Mouse (Mus musculus) lung, postnatal 4 days (tissue): Measurements from ENCODE around the gene Ms4a2.

Experiments
- DNase-seq, 2 experiments: peaks; one replicate each; pipeline ENCODE4 v3.0.0; 2021

Ms4a2 gene

DNA sequence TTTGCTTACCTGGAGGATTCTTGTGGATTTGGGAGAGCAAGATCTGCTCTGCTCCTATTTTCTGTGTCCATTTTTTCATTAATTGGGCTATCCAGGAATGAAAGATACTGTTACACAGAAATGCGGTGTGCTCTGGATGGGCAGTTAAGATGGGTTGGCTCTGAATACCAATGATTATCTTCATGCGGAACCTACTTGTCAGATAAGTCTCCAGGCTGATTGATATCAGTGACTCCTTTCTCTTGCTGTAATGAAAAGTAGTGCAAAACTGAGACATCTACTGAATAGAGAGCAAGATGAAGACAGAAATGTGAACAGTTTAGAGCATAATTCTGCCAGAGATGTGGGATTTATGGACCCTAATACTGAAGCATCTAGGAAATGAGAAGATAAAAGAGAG, at the start of gene Ms4a2:
Ms4a2 (minus strand) TSS at position 169 of the 400 bp plus-strand sequence.
- DNase-seq = no peak

DNA sequence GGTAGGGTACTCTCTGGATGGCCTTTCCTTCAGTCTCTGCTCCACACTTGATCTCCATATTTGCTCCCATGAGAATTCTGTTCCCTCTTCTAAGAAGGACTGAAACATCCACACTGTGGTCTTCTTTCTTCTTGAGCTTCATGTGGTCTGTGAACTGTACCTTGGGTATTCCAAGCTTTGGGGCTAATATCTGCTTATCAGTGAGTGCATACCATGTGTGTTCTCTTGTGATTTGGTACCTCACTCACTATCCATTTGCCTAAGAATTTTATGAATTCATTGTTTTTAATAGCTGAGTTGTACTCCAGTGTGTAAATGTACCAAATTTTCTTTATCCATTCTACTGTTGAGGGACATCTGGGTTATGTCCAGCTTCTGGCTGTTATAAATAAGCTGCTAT, 38.0 kb upstream of the Ms4a2 start:
- DNase-seq = no peak

DNA sequence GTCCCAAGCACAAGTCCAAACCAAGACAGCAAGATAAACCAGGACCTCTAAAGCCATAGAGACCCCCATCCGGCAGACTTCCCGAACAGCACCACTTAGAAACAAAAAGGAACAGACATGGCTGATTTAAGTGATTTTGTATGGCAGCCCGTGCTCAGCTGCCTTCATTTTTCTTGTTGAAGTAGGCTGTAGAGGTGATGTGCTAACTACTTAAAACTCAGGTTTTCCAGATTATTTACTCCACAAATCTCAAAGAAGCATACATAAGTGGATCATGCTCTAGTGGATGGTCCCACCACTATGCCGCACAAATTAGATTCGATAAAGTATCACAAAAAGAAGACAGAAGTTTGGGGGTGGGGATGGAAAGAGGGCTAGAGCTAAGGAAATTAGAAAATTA, 36.9 kb upstream of the Ms4a2 start, which contains the start of gene Oosp2:
Oosp2 (minus strand) TSS at position 101 of the 400 bp plus-strand sequence.
- no peak for DNase-seq

DNA sequence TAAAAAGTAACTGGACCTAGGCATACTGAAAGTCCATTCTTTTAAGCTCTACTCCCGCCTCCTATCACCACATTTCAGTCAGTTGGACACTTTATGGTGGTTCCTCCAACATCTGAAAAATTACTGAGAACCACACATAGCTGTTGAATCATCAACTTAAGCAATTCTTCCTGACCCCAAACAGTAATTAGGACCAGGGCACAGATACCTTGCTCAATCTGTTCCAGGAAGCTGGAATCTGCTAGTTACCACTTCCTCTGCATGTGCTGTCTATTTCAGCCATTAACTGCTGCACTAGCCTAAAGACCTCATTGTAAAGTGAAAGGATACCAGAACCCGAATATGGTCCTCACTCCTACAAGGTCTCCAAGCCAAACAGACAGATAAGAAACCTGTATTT, 35.6 kb upstream of the Ms4a2 start:
- DNase-seq = no peak

DNA sequence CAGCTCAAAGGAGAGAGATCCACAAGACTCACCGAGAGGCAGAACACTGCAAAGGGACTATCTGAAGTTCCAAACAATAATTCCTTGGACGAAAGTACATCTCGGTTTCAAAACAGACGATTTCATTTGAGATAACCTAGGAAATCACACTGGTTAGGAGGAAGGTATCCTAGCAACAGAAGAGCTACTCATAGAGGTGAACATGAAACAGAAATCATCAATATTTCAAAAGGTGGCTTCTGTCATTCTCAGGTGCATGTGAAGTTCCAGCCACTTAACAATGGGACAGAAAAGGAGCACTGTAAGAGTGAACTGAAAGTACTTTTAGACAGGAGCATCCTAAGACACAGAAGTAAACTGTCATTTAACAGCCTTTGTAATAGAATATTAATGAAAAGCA, 26.0 kb upstream of the Ms4a2 start:
- no peak for DNase-seq

DNA sequence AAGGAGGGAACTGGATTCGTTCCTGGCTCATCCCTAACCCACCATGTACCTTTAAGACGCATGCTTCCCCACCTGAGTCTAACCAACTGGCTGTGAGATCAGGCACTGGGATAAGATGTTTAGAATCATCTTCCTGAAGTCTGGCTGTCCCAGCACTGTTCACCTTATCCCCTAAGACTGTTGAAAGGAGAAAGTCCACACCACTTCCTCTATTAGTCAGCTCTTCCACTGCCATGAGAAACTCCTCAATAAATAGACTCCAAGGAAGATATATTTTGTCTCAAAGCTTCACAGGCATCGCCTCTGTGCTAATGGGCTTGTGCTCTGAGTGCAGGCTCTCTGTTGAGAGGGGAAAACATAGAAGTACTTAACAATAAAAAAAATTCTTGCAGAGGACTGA, 22.6 kb upstream of the Ms4a2 start:
- DNase-seq = no peak

DNA sequence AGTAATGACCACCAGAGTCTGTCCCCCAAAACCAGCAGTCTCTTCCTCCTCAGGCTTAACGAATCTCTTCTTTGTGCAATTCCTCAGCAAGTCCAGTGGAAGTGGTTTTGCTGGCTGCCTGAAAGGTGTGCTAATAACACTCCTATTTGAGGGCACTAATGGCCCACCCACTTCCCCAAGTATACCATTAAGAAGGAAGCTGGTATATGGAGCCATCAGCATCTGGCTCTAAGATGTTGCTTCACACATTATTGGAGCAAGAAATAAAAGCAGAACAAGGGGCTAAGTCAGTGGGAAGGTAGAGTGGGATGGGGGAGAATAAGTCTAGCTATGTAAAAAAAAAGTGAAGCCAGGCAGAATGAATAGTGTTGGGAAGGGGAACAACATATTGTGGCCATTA, 17.2 kb upstream of the Ms4a2 start, which contains the start of gene Ms4a3:
Ms4a3 (minus strand) TSS at position 120 of the 400 bp plus-strand sequence.
- DNase-seq = no peak

DNA sequence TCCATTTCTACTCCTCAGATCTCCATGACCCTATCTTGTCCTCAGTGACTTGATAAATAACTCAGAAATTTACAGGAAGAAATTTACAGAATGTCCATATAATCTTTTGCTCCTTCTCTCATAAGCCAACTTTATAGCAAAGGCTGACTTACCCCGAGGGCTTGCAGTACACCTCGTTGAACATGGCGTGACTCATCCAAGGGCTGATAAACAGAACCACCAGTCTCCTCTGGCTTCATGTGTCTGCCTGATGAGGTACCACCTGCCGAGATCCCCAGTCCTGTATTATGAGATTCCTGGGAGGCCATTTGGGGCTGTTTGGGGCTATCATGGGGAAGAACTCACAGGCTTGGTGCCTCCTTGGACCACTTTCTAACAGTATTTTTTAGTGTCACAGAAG, 15.5 kb upstream of the Ms4a2 start:
- DNase-seq = no peak

DNA sequence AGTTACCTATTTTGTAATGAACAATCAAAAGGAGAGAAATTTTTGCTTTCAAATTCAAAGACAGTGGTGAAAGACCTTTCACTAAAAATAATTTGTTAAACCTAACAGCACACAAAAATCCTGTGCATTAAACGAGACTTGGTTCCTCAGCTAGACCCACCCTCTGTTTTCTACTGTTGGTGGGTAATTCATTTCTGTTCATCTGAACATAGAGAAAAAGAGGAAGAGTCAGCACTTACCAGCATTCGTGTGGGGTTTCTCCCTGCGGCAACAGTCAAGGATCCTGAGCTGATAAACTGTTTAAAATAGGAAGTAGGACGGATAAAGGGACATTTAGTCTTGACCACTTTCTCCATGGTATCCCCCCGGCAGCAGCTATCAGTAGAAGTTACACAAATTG, 12.1 kb upstream of the Ms4a2 start:
- no peak for DNase-seq

DNA sequence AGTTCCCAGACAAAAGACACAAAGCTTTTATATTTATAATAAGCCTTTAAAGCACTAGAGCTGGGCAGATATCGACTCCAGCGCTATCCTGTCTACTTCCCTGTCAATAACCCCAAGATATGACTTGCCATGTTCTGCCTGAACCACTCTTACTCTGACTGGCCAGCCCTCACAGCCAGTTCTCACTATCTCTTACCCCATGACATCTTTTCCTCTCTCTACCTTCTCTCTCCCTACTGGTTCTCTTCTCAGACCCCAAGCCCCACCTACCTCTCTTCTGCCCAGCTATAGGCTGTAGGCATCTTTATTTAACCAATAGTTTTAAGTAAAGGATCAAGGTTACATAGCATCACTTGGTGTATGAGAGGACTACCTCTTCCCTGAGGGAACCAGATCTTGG, 10.8 kb upstream of the Ms4a2 start:
- DNase-seq = no peak

DNA sequence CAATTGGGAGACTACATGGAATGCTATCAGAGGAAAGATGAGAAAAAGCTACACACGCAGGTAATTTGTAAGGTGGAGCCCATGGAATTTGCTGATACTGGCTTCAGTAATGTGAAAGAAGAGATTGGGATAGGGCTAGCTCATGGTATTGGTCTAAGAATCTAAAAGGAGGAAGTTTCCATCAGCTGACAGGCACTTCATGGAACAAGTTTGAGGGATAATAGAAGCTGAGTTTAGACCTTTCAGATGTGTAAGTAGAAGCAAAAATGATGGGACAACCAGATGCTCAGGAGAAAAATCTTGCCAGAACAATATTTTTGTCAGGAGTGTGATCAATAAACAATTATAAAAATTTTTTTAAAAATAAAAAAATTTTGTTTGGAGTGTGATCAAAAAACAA, 10.2 kb upstream of the Ms4a2 start:
- no peak for DNase-seq

DNA sequence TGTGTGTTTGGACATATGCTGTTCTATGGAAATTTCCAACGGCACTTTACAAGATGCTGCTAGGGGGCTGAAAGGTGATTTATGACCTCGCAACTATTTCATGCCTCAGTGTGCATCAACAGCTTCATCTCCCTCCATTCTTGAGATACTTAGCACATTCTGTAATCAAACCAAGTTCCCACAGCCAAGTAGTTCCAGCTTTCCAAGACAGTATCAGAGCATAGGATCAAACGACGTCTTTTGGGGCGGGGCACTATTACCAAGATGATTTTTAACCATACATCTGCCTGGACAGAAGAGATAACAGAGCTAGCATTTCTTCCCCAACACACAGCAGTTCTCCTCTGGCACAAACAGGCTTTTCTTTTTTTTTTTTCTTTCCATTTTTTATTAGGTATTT, 1.7 kb upstream of the Ms4a2 start:
- no peak for DNase-seq

DNA sequence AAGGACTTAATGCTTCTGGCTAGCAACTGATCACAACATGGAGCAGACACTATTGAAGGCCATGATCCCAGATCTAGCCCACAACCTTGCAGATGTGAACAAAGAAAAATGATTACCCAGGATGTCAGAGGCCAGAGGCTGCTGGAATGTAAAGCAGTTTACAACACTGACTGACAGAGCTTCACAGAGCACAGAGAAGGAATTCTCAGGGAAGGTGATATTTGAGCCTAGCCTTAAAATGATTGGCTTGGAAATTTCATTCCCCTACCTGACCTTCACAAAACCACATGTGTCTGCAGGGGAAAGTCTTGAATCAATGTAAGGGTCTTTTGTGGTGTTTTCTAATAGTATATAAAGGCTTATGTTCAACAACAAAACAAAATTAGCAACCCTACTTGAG, 1.3 kb upstream of the Ms4a2 start:
- DNase-seq = no peak

DNA sequence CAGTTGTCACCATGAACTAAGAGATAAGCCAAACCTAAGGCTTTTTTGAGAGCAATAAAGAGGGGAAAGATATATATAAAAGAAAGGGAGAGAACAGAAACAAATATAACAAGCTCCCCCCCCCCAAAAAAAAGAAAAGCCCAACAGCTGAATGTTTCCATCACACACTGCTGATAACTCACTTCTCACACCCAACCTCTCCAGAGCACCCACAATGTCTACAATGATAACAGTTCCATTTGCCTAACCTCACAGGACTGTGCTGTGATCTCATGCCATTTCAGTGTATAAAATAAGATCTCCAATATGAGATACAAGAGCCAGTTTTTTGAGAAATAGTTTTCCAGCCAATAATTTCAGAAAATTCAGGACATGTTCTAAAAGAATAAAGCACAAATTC, 5.5 kb downstream of the Ms4a2 start:
- DNase-seq = no peak

DNA sequence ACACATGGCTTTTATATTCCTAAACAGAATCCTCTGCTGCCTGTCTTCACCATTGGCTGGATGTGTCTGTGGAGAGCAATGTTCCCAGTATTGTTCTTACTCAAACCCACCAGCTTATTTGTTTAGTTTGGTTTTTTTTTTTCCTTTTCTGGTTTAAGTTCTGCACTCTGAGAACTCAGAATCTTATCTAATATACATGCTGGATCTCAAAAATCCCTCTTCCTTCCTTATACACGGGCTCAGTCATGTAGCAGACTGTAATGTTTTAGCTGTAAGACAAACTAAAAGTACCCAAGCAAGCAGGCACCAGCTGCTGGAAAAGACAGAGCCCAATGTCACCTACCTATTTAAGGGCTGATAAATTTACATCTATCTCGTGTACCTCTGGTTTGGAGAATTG, 8.7 kb downstream of the Ms4a2 start:
- no peak for DNase-seq

DNA sequence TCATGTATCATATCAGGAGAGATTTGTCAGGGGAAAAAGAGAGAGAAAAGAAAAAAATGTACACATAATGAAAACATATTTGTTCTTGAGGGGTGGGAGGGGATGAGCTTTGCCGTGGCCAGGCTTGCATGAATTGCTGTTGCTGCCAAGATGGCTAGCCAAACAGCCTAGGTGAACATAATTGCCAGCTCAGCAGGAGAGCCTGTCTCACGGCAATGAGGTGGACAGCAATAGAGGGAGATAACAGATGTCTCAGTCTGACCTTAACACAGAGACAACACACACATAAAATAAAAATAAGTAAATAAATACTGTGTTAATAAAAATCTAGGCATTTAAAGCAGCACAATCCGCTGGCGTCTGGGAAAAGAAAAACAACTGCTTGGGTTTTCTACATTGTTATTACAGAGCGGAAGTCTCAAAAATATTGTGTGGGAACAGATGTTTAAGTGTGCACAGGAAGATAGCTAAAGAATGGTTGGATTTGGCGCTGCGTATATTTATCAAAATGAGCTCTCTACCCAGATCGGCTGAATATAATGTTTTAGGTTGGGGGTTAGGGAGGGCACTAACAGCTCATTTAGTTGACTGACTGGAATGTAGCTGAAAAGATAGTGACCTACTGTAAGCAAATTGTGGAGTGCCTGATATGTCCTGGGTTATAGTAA, 9.6 kb downstream of the Ms4a2 start:
- no peak for DNase-seq

DNA sequence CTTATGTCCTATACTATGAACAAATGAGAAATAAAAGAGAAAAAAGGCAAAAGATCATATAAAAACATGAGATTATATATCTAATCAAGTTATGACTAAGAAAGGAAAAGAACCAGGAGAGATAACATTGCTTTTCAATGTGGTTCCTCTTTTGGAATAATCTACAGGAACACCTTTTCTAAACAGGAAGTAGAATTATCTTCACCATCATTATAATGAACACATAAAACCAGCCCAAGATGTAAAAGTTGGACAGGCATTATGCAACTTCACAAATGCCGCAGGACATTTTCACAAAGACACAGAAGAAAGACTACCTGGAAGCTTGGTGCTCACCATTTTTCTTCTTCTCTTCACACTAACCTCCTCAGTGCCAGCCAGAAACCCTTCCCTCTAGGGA, 10.4 kb downstream of the Ms4a2 start:
- DNase-seq = no peak

DNA sequence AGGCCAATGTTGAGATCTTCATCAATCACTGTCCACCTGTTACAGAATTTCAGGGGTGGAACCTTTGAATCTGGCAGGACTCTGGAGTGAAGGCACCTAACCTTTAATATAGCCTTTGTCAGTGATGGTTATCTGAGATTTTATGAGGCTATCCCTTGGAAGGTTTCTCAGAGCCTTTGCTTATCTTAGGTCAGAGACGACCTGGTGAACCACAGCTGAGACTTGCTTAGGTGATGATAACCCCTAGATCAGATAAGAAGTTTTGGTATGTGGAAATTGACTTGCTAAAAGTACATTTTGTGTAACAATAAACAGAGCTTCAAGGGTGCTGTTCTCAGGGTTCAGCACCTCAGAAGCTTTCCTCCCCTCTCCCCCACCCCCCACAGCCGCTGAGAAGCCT, 11.2 kb downstream of the Ms4a2 start:
- no peak for DNase-seq

DNA sequence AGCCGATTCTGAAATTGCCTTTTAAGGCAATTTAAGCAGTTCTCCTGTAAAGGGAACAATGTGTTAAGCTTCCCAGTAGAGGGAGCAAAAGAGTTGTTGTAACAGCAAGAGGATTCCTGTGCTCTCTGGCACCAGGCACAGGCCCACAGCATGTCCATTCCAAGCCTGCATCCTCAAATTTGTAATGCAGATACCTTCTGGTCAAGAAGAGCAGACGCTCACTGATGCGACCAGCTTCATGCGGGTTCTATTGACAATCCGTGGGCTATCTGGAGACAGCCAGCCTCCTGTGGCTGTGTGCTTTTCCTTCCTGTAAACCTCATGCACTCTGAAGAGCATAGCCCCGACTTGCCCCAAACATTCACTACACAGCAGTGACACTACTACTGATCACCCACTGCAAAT, 12.0 kb downstream of the Ms4a2 start:
- DNase-seq = peak; percentile 32 to 36

DNA sequence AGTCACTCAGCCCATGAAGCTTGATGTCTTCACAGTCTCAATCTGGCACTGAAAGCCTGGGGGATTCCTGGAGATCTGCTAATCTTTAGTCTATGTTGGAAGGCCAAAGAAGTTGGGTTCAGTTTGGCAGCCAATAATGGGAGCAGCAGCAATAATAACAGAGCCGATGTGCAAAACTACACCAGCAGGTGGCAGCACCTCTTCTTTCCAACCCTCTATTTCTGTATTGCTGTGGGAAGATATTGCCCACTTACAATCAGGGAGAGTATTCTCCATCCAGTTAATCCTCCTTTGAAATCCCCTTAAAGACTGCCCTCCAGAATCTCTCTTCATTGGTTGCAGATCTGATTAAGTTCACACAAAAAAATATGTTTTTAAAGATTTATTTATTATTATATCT, 15.3 kb downstream of the Ms4a2 start:
- peak in 1 of 2 experiments; percentile 64 for DNase-seq

DNA sequence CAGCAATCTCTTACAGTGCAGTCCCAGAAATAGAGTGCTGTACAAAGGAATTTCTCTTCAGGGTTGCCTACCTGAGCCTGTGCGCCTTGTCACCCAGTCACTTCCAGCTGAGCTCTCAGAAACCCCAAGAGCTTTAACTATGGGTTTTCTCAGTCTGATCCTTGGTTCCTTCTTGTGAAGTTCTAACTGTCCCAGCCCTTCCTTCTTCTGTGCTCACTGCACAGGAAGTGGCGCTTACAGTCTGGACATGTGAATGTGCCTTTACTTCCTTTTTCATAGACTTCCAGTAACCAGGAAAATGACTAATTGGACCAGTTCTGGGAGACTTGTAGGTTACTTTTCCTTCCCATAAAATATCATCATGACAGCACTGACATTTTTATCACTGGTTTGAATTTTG, 18.9 kb downstream of the Ms4a2 start, which contains the start of gene Ms4a6d:
Ms4a6d (minus strand) TSS at position 247 of the 400 bp plus-strand sequence.
- no peak for DNase-seq

DNA sequence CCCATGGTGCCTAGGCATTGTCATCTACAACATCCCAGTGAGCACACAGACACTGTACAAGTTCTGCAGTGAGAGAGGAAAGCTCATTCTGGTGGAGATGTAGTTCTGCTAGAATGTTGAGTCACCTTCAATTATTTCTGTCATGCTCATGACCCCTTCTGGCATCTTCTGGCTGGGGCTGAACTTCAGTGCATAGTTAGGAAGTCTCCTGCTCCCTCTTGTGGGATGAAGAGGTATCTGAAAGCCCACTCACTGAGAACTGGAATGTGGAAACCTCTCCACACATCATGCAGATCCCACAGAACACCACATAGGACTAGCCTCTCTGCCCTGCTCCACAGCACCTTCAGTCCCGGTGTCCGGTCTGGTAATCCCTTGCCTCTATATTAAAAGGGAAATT, 21.5 kb downstream of the Ms4a2 start:
- peak in 1 of 2 experiments; percentile 51 for DNase-seq

DNA sequence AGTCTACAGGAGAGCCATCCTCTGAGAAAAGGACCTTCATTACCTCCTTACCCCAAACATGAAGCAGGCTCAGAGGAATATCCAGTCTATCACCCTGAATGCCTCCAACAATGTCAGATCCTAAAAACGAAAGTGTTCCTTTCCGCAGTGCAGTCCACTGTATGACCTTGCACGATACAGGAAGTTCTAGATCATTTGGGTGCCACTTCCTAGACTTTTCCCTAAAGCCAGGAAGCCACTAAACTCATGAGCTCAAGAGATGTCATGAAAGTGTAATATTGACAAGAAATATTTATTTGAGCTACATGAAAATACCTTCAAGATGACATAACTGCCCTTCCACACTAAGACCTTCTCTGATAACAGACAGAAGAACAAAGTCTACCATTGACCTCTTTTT, 22.2 kb downstream of the Ms4a2 start:
- no peak for DNase-seq

DNA sequence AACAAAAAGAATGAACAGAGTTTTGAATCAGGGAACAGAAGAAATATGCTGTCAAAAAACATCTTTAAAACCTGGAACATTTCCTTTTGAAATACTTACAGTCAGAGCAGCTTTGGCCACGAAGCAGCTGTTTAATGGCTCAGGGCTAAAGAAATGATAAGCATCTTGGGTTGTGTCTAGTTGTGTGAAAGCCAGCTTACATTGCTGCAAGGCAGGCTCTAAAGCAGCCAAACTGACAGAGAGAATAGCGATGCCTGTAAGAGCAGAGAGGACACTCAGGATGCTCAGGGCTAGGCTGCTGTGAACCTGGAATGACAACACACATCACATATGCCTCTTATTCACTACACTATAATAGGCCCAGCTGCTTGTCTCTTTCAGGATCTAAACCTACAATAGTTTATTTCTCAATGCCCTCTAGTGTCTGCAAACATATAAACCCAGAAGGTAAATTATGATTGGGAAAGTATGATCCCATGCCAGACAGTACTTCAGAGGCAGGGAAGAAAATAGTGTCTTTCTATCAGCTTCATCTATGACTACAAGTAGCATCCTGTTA, 33.5 kb downstream of the Ms4a2 start:
- DNase-seq = no peak

DNA sequence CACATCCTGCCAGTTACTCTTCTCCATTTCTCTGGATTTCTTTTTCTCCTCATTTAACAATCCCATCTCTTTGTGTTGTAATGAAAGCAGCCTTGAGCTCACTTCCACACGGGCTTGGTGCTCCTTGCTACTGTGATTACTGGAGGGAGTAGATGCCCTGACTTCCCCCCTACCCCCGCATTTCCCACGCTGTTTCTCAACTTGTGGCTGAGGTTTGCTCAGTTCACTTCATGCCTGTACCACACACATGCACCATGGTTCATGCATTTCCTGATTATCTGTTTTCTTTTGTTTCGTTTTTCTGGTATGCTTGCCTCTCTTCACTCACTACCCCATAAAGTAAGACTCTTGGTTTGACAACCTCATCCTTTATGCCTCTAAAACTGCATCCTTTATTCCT, 34.3 kb downstream of the Ms4a2 start:
- peak; percentile 38 to 47 for DNase-seq
